Mouse (Mus musculus): Measurements from ENCODE around the gene Cnst. TPM values are rescaled to one million over a fixed set of nuclear protein-coding genes. Genes with fewer than 3 reads are reported as not detected.
A peak's percentile ranks its signal among the peaks of the same experiment; 100 is the strongest.

Cnst gene
- polyA plus RNA-seq, 1 experiment: 12.7 TPM

- Histone ChIP-seq H3K4me1 (ENCODE audit: control insufficient read depth, insufficient read depth, insufficient read length, low read length) (peaks cover 13% of the 10 kb centered on the region; the same call in 1 of the 2 replicates), H3K27ac (ENCODE audit: insufficient read depth, low read depth, low read length) (no peak overlapping the region), H3K4me3 (ENCODE audit: low read depth, low read length) (no peak overlapping the region), H3K27me3 (ENCODE audit: control insufficient read depth, insufficient read depth, low read length) (no peaks in the 10 kb centered on the region), H3K36me3 (ENCODE audit: control insufficient read depth, insufficient read depth, low read length) (0 out of 2 replicates have a peak, but pooled peaks cover 1% of the 10 kb centered on the region)
- 82% methylated on average over 4 of the region's 4 CpGs for WGBS
- TF ChIP-seq CTCF (IDR thresholded peaks at IDR 0.05; ENCODE audit: extremely low read depth, insufficient read length, insufficient replicate concordance, low read depth, low read length): no peak
- TF ChIP-seq POLR2A (IDR thresholded peaks at IDR 0.05; ENCODE audit: low read depth, low read length): no peak
Observed at GRCm38 (mm10) chr1:179553949-179554347, 7.8 kb downstream of the Cnst start.

GRCm38 (mm10) chr1:179556921-179557320, 10.8 kb downstream of the Cnst start:
- TF ChIP-seq CTCF (IDR thresholded peaks at IDR 0.05; ENCODE audit: extremely low read depth, insufficient read length, insufficient replicate concordance, low read depth, low read length) (no peak), POLR2A (IDR thresholded peaks at IDR 0.05; ENCODE audit: low read depth, low read length) (no peak)
- Histone ChIP-seq H3K27me3 (ENCODE audit: control insufficient read depth, insufficient read depth, low read length) (no peaks in the 10 kb centered on the region), H3K4me3 (ENCODE audit: low read depth, low read length) (no peak overlapping the region), H3K27ac (ENCODE audit: insufficient read depth, low read depth, low read length) (no peak overlapping the region), H3K36me3 (ENCODE audit: control insufficient read depth, insufficient read depth, low read length) (0 out of 2 replicates have a peak, but pooled peaks cover 1% of the 10 kb centered on the region), H3K4me1 (ENCODE audit: control insufficient read depth, insufficient read depth, insufficient read length, low read length) (peaks cover 18% of the 10 kb centered on the region; the same call in 1 of the 2 replicates)
- WGBS: 86% methylated on average over 3 of the region's 3 CpGs

- WGBS: 32% methylated on average over 11 of the region's 11 CpGs
- Histone ChIP-seq H3K4me3 (ENCODE audit: low read depth, low read length) (no peak overlapping the region), H3K27ac (ENCODE audit: insufficient read depth, low read depth, low read length) (peak overlapping the region; percentile 54), H3K27me3 (ENCODE audit: control insufficient read depth, insufficient read depth, low read length) (no peaks in the 10 kb centered on the region), H3K4me1 (ENCODE audit: control insufficient read depth, insufficient read depth, insufficient read length, low read length) (peaks cover 7% of the 10 kb centered on the region; the same call in 1 of the 2 replicates), H3K36me3 (ENCODE audit: control insufficient read depth, insufficient read depth, low read length) (0 out of 2 replicates have a peak, but pooled peaks cover 1% of the 10 kb centered on the region)
- TF ChIP-seq POLR2A (IDR thresholded peaks at IDR 0.05; ENCODE audit: low read depth, low read length) (no peak), CTCF (IDR thresholded peaks at IDR 0.05; ENCODE audit: extremely low read depth, insufficient read length, insufficient replicate concordance, low read depth, low read length) (no peak)
Observed at GRCm38 (mm10) chr1:179559446-179560194, 13.4 kb downstream of the Cnst start.

- no peaks in the 10 kb centered on the region for H3K27me3 ChIP-seq (ENCODE audit: control insufficient read depth, insufficient read depth, low read length)
- no peak overlapping the region for H3K4me3 ChIP-seq (ENCODE audit: low read depth, low read length)
- 0 out of 2 replicates have a peak, but pooled peaks cover 1% of the 10 kb centered on the region for H3K36me3 ChIP-seq (ENCODE audit: control insufficient read depth, insufficient read depth, low read length)
- TF ChIP-seq POLR2A (IDR thresholded peaks at IDR 0.05; ENCODE audit: low read depth, low read length): no peak
- no peak for TF ChIP-seq CTCF (IDR thresholded peaks at IDR 0.05; ENCODE audit: extremely low read depth, insufficient read length, insufficient replicate concordance, low read depth, low read length)
- WGBS: 79% methylated on average over 6 of the region's 6 CpGs
- H3K27ac ChIP-seq (ENCODE audit: insufficient read depth, low read depth, low read length): no peak overlapping the region
- H3K4me1 ChIP-seq (ENCODE audit: control insufficient read depth, insufficient read depth, insufficient read length, low read length): peaks cover 7% of the 10 kb centered on the region; the same call in 1 of the 2 replicates
Observed at GRCm38 (mm10) chr1:179560845-179561430, 14.8 kb downstream of the Cnst start.

- H3K27ac ChIP-seq (ENCODE audit: insufficient read depth, low read depth, low read length): no peak overlapping the region
- WGBS: 90% methylated on average over 4 of the region's 4 CpGs
- 0 out of 2 replicates have a peak, but pooled peaks cover 1% of the 10 kb centered on the region for H3K36me3 ChIP-seq (ENCODE audit: control insufficient read depth, insufficient read depth, low read length)
- TF ChIP-seq POLR2A (IDR thresholded peaks at IDR 0.05; ENCODE audit: low read depth, low read length): no peak
- no peak for TF ChIP-seq CTCF (IDR thresholded peaks at IDR 0.05; ENCODE audit: extremely low read depth, insufficient read length, insufficient replicate concordance, low read depth, low read length)
- no peak overlapping the region for H3K4me3 ChIP-seq (ENCODE audit: low read depth, low read length)
- H3K27me3 ChIP-seq (ENCODE audit: control insufficient read depth, insufficient read depth, low read length): no peaks in the 10 kb centered on the region
- H3K4me1 ChIP-seq (ENCODE audit: control insufficient read depth, insufficient read depth, insufficient read length, low read length): peaks cover 14% of the 10 kb centered on the region
Observed at GRCm38 (mm10) chr1:179563211-179563610, 17.0 kb downstream of the Cnst start.

GRCm38 (mm10) chr1:179563926-179564325, 17.8 kb downstream of the Cnst start:
- no peaks in the 10 kb centered on the region for H3K27me3 ChIP-seq (ENCODE audit: control insufficient read depth, insufficient read depth, low read length)
- H3K4me3 ChIP-seq (ENCODE audit: low read depth, low read length): no peak overlapping the region
- no peak overlapping the region for H3K27ac ChIP-seq (ENCODE audit: insufficient read depth, low read depth, low read length)
- TF ChIP-seq POLR2A (IDR thresholded peaks at IDR 0.05; ENCODE audit: low read depth, low read length) (no peak), CTCF (IDR thresholded peaks at IDR 0.05; ENCODE audit: extremely low read depth, insufficient read length, insufficient replicate concordance, low read depth, low read length) (no peak)
- H3K4me1 ChIP-seq (ENCODE audit: control insufficient read depth, insufficient read depth, insufficient read length, low read length): peaks cover 17% of the 10 kb centered on the region
- 76% methylated on average over 5 of the region's 5 CpGs for WGBS
- H3K36me3 ChIP-seq (ENCODE audit: control insufficient read depth, insufficient read depth, low read length): no peaks in the 10 kb centered on the region

GRCm38 (mm10) chr1:179567558-179567957, 21.4 kb downstream of the Cnst start:
- no peak overlapping the region for H3K4me3 ChIP-seq (ENCODE audit: low read depth, low read length)
- no peak overlapping the region for H3K27ac ChIP-seq (ENCODE audit: insufficient read depth, low read depth, low read length)
- no peak for TF ChIP-seq CTCF (IDR thresholded peaks at IDR 0.05; ENCODE audit: extremely low read depth, insufficient read length, insufficient replicate concordance, low read depth, low read length)
- TF ChIP-seq POLR2A (IDR thresholded peaks at IDR 0.05; ENCODE audit: low read depth, low read length): no peak
- no peaks in the 10 kb centered on the region for H3K36me3 ChIP-seq (ENCODE audit: control insufficient read depth, insufficient read depth, low read length)
- 50% methylated on average over 7 of the region's 7 CpGs for WGBS
- no peaks in the 10 kb centered on the region for H3K27me3 ChIP-seq (ENCODE audit: control insufficient read depth, insufficient read depth, low read length)
- H3K4me1 ChIP-seq (ENCODE audit: control insufficient read depth, insufficient read depth, insufficient read length, low read length): peaks cover 15% of the 10 kb centered on the region

Measured in small intestine, adult 2 months (tissue).